Mouse (Mus musculus) spleen, adult 2 months (tissue): ENCODE measurements around the gene Kcnk15.

Source experiments
- CTCF ChIP-seq: fragments of 200-500 bp; IDR thresholded peaks from 2 replicates; pipeline ENCODE4 v1.5.1; 2011; ENCODE audit warnings: mild to moderate bottlenecking, inconsistent platforms; ENCODE audit not compliant: insufficient read depth, insufficient read length, insufficient replicate concordance; ENCODE audit errors: extremely low read depth
- POLR2A ChIP-seq: fragments of 200-500 bp; IDR thresholded peaks from 2 replicates; pipeline ENCODE4 v1.6.1; 2011; ENCODE audit warnings: low read depth, low read length, inconsistent platforms

DNA sequence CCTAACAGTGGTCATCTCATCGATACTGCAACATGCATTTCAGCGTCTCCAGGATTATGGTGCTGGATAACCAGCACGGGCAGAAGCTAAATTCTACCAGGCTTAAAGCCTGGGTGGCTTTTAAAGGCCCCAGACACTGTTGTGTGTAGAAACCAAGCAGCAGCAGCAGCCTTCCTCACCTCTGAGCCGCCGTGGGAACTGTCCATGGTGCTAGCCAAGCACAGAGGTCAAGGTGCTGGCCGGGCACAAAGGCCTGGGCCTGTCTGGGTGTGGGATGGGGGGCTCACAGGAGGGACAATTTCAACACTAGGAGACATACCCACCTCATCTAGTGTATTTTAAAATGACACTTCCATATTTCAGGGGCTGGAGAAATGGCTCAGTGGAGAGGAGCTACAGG is 36.0 kb downstream of the Kcnk15 start:
- no peak for TF ChIP-seq CTCF
- no peak for TF ChIP-seq POLR2A
